Mouse (Mus musculus) B cell, adult (primary cell): ENCODE results near the gene Cdcp2. TPM values are rescaled to one million over a fixed set of nuclear protein-coding genes. Genes with fewer than 3 reads are reported as not detected.

Experiments used
- total RNA-seq: library from RNA; stranded (reverse); gene quantifications from 4 replicates; pipeline ENCODE4 v1.2.4, GENCODE M21; 2023; ENCODE audit not compliant: inconsistent age

Cdcp2 gene
- not detected in 4 replicates for total RNA-seq

DNA sequence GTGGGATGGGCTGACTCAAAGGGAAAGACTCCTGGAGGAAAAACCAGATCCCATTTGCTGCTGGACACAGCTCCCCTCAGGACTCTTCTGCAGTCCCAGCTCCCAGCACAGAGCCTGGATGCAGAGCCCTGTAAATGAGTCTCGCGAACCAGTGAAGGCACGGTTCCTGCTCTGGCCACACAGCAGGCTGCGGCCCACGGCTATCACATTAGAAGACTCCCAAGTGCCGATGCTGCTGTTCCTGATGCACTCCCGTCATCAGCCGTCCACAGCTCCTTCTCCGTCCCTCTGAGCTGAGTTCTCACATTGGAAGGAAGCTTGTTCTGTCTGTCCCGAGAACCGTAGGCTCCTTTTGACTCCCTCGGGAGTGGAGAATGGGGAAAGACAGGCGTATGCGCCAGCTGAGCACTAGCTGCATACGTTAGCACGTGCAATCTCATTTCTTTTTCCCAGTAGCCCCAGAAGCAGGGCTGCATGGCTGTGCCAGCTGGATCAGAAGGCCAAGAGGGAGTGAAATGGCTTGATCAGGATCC lies at the start of gene Cdcp2:
TSS of gene Cdcp2 (plus strand) at position 51 of the 533 bp plus-strand sequence.

GRCm38 (mm10) chr4:107066252-107067124 lies 30.2 kb upstream of the Cdcp2 start, which contains the start of the genes Mrpl37 and Cyb5rl:
Gene Mrpl37, minus strand, starts transcription at chr4:107066868.
Gene Cyb5rl, plus strand, starts transcription at chr4:107066988.

Other genes with a start within 250 kb of the Cdcp2 start
- gene Ssbp3, start 186.2 kb upstream of the Cdcp2 start, total RNA-seq = 33.4 to 38.9 TPM (median 37.1 TPM) in 4 replicates
- gene Mrpl37, start 30.0 kb upstream of the Cdcp2 start, total RNA-seq = 68.1 to 71.2 TPM (median 69.9 TPM) in 4 replicates
- 9.5 to 14.0 TPM (median 10.8 TPM) in 4 replicates for gene Cyb5rl, start 29.9 kb upstream of the Cdcp2 start, total RNA-seq
- gene Tmem59, start 81.5 kb downstream of the Cdcp2 start, total RNA-seq = 93.1 to 107 TPM (median 100 TPM) in 4 replicates
- gene Tceanc2, start 82.2 kb downstream of the Cdcp2 start, total RNA-seq = 30.7 to 43.5 TPM (median 36.1 TPM) in 4 replicates
- not detected in 4 replicates for gene Ldlrad1, start 112.3 kb downstream of the Cdcp2 start, total RNA-seq
- gene Lrrc42, start 156.6 kb downstream of the Cdcp2 start, total RNA-seq = 17.3 to 31.8 TPM (median 24.8 TPM) in 4 replicates
- gene Hspb11, start 156.7 kb downstream of the Cdcp2 start, total RNA-seq = 11.3 to 13.8 TPM (median 12.7 TPM) in 4 replicates
- not detected in 4 replicates for gene Dio1, start 210.3 kb downstream of the Cdcp2 start, total RNA-seq
- 42.1 to 48.6 TPM (median 47.3 TPM) in 4 replicates for gene Yipf1, start 217.5 kb downstream of the Cdcp2 start, total RNA-seq